Mouse (Mus musculus) thymus, postnatal 36 days (tissue): ENCODE measurements around the gene Map3k4.
"Not testable (repeated sequence)": the region's sequence is repeated elsewhere in the genome, so short reads cannot be mapped to it uniquely, and the experiment has no call there.

Experiments
- DNase-seq, 2 experiments: peaks; one replicate each; pipeline ENCODE4 v3.0.0; 2022; ENCODE audit warnings: mixed read lengths in 2 of 2

The Map3k4 gene

GRCm38 (mm10) chr17:12265969-12266925, 52.3 kb downstream of the Map3k4 start:
- DNase-seq = no peak

- DNase-seq = no peak
These were observed 54.3 kb downstream of the Map3k4 start for GRCm38 (mm10) chr17:12264293-12264692.

GRCm38 (mm10) chr17:12263787-12264186, 54.8 kb downstream of the Map3k4 start:
- DNase-seq = no peak

- no peak for DNase-seq
These were observed 55.7 kb downstream of the Map3k4 start for GRCm38 (mm10) chr17:12262851-12263250.

- no peak for DNase-seq
These were observed 56.7 kb downstream of the Map3k4 start for GRCm38 (mm10) chr17:12261887-12262286.

- DNase-seq = no peak
These were observed 57.2 kb downstream of the Map3k4 start for GRCm38 (mm10) chr17:12261376-12261775.

GRCm38 (mm10) chr17:12259957-12260356, 58.6 kb downstream of the Map3k4 start:
- DNase-seq = no peak

GRCm38 (mm10) chr17:12258517-12258916, 60.1 kb downstream of the Map3k4 start:
- no peak for DNase-seq

- DNase-seq = no peak
These were observed 62.5 kb downstream of the Map3k4 start for GRCm38 (mm10) chr17:12256142-12256541.

GRCm38 (mm10) chr17:12250581-12250980, 68.0 kb downstream of the Map3k4 start:
- DNase-seq = no peak

- peak in 1 of 2 experiments; percentile 18 for DNase-seq
These were observed 68.7 kb downstream of the Map3k4 start for GRCm38 (mm10) chr17:12249783-12250504.

GRCm38 (mm10) chr17:12240701-12241100, 77.9 kb downstream of the Map3k4 start:
- no peak for DNase-seq

- DNase-seq = no peak
These were observed 85.9 kb downstream of the Map3k4 start for GRCm38 (mm10) chr17:12232724-12233123.

- no peak for DNase-seq
These were observed 87.5 kb downstream of the Map3k4 start for GRCm38 (mm10) chr17:12231087-12231486.

- DNase-seq = no peak
These were observed 88.4 kb downstream of the Map3k4 start for GRCm38 (mm10) chr17:12230167-12230566.

- no peak for DNase-seq
These were observed 88.8 kb downstream of the Map3k4 start for GRCm38 (mm10) chr17:12229756-12230155.

GRCm38 (mm10) chr17:12228471-12228870, 90.1 kb downstream of the Map3k4 start:
- no peak for DNase-seq

- no peak for DNase-seq
These were observed 90.6 kb downstream of the Map3k4 start for GRCm38 (mm10) chr17:12228001-12228400.

GRCm38 (mm10) chr17:12226551-12226950, 92.0 kb downstream of the Map3k4 start:
- DNase-seq = no peak

- DNase-seq = no peak
These were observed 93.4 kb downstream of the Map3k4 start for GRCm38 (mm10) chr17:12225227-12225626.

- not testable (repeated sequence) for DNase-seq
These were observed 94.0 kb downstream of the Map3k4 start for GRCm38 (mm10) chr17:12224551-12224950.

- no peak for DNase-seq
These were observed 94.5 kb downstream of the Map3k4 start for GRCm38 (mm10) chr17:12224145-12224544.

- no peak for DNase-seq
These were observed 94.9 kb downstream of the Map3k4 start for GRCm38 (mm10) chr17:12223682-12224081.

- no peak for DNase-seq
These were observed 96.7 kb downstream of the Map3k4 start for GRCm38 (mm10) chr17:12221926-12222325.
